In the genomic region with DNA sequence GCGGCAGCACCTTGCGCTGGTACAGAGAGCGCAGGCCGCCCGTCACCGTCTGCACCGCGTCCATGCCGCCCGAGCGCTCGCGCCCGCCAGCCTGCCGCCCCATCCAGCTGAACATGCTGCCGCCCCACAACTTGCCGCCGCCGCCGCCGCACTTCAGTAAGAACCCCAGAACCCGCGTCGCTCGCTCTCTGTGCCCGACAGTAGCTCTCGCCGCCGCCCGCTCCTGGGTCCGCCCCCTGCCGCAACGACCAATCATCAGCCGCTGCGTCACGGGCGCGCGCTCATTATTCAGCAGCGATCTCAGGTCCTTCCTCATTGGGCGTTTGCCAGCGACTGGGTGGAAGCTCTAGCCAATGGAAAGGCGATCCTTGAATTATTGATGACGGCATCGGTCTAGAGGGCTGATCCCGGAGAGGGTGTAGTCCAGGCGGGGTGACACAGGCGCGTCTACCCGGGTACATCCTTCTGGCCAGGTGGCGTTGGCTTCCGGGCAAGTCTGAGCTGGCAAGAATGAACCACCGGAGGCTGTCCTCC, we compare ENCODE assay signal across 1 mouse cellular context.
TF ChIP-seq lines count a peak whose summit lies in the region.

A gene (minus strand): TSS at position 246 of the 534 bp plus-strand sequence.

TF ChIP-seq in CH12.LX, 34 proteins besides CTCF, POLR2A, EP300 and RAD21 (continued from another document):
- TF ChIP-seq IRF4 (IDR thresholded peaks at IDR 0.05; ENCODE audit: low read depth, low read length) (peak; percentile 31; the same call in 1 of the 2 replicates), MAFK (IDR thresholded peaks at IDR 0.05; ENCODE audit: insufficient replicate concordance, low read length) (no peak), POLR2AphosphoS2 (IDR thresholded peaks at IDR 0.05; ENCODE audit: low read depth, low read length) (no peak), MAX (IDR thresholded peaks at IDR 0.05; ENCODE audit: low read length) (peak; percentile 27; the same call in 1 of the 2 replicates), SMC3 (IDR thresholded peaks at IDR 0.05; ENCODE audit: low read depth, low read length) (no peak), ETS1 (conservative IDR thresholded peaks at IDR 0.05; ENCODE audit: low read depth, low read length) (peak; percentile 48; the same call in 1 of the 2 replicates), ZC3H11A (IDR thresholded peaks at IDR 0.05; ENCODE audit: low read depth, low read length) (no peak), UBTF (IDR thresholded peaks at IDR 0.05; ENCODE audit: low read depth, low read length) (peak; percentile 25; the same call in 1 of the 2 replicates), KAT2A (IDR thresholded peaks at IDR 0.05; ENCODE audit: insufficient replicate concordance, low read length) (no peak), JUND (conservative IDR thresholded peaks at IDR 0.05; ENCODE audit: low read depth, low read length) (no peak), NELFE (IDR thresholded peaks at IDR 0.05; ENCODE audit: low read depth, low read length) (peak; percentile 73; the same call in 1 of the 2 replicates), CHD2 (IDR thresholded peaks at IDR 0.05; ENCODE audit: low read length) (peak; percentile 70; the same call in 1 of the 2 replicates), TCF12 (IDR thresholded peaks at IDR 0.05; ENCODE audit: low read depth, low read length) (peak; percentile 33; the same call in 1 of the 2 replicates)
